In the genomic region with DNA sequence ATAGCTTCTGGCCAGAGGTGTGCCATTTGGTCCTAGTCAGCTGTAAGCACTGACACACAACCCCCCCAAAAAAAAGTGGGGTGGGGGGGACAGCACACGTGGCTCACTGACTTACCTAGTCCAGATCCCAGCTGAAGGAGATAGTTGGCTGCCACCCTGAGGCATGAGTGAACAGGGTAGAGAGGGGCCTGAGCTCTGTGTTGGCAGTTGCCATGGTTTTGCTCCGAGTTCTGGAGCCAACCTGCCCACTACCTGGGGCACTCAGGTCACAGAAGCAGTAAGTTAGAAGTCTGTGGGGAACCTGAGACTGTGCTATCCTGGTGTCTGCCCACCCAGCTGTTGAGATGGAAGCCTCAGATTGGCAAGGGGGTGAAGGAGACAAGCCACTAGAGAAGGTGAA, we compare ENCODE assay signal across 13 mouse cellular contexts. TPM values are rescaled to one million over a fixed set of nuclear protein-coding genes. Genes with fewer than 3 reads are reported as not detected.
A peak's percentile ranks its signal among the peaks of the same experiment; 100 is the strongest.
DNase-seq lines count a peak whose midpoint lies in the region; ATAC-seq and TF ChIP-seq lines count a peak whose summit lies in the region.
"Had no signal": no experiment of that assay in that cellular context is flagged by ENCODE, and none has a peak within 500 bp of the region (broad histone marks: within the 10 kb centered on the region; RNA-seq: fewer than 3 reads in every experiment).

No protein-coding gene starts in this region.

- H3K9ac ChIP-seq in forebrain, embryonic 13.5 days, result peak overlapping the region; percentile 56; the same call in 1 of the 2 replicates
- H3K9ac ChIP-seq in forebrain, embryonic 11.5 days (ENCODE audit: low read length), result no peak overlapping the region
- no peak overlapping the region for H3K9ac ChIP-seq in kidney, embryonic 16.5 days (replicated peaks; ENCODE audit: low read length)
- H3K9ac ChIP-seq in liver, embryonic 13.5 days, result peak overlapping the region; percentile 65; the same call in 1 of the 2 replicates

- H3K27ac ChIP-seq in forebrain, embryonic 13.5 days, result no peak overlapping the region
- no peak overlapping the region for H3K27ac ChIP-seq in forebrain, embryonic 11.5 days (ENCODE audit: low read depth, low read length)
- no peak overlapping the region for H3K27ac ChIP-seq in kidney, embryonic 16.5 days (ENCODE audit: low read length)
- no peak overlapping the region for H3K27ac ChIP-seq in kidney, adult 2 months (ENCODE audit: insufficient read depth, low read depth, low read length)
- H3K27ac ChIP-seq in embryonic facial prominence, embryonic 10.5 days (replicated peaks), result peak overlapping the region; percentile 77; the same call in 1 of the 2 replicates
- no peak overlapping the region for H3K27ac ChIP-seq in liver, embryonic 13.5 days
- H3K27ac ChIP-seq: layer of hippocampus, adult 2 months had no signal

- no peak for TF ChIP-seq POLR2A in kidney, adult 2 months (IDR thresholded peaks at IDR 0.05; ENCODE audit: low read depth, low read length)

- ATAC-seq in forebrain, embryonic 13.5 days, result no peak
- no peak for ATAC-seq in forebrain, embryonic 11.5 days (replicated peaks; ENCODE audit: low FRiP score)
- ATAC-seq in kidney, embryonic 16.5 days (ENCODE audit: low FRiP score, low TSS enrichment), result peak; percentile 54; the same call in 1 of the 2 replicates
- no peak; the same call in 1 of the 2 replicates for ATAC-seq in liver, embryonic 13.5 days (ENCODE audit: low read depth)

- H3K4me3 ChIP-seq in forebrain, embryonic 13.5 days, result no peak overlapping the region
- H3K4me3 ChIP-seq in forebrain, embryonic 11.5 days (ENCODE audit: low read depth, low read length), result no peak overlapping the region
- no peak overlapping the region for H3K4me3 ChIP-seq in kidney, embryonic 16.5 days (ENCODE audit: low read length)
- no peak overlapping the region for H3K4me3 ChIP-seq in kidney, adult 2 months (ENCODE audit: insufficient read depth, low read depth, low read length)
- H3K4me3 ChIP-seq in embryonic facial prominence, embryonic 10.5 days, result no peak overlapping the region
- H3K4me3 ChIP-seq in liver, embryonic 13.5 days (replicated peaks), result no peak overlapping the region

- no peaks in the 10 kb centered on the region for H3K36me3 ChIP-seq in forebrain, embryonic 13.5 days (ENCODE audit: poor library complexity, severe bottlenecking)
- no peaks in the 10 kb centered on the region for H3K36me3 ChIP-seq in forebrain, embryonic 11.5 days (ENCODE audit: control insufficient read depth, insufficient read depth, low read length)
- H3K36me3 ChIP-seq in kidney, embryonic 16.5 days (ENCODE audit: insufficient read depth, low read length), result no peaks in the 10 kb centered on the region
- H3K36me3 ChIP-seq in kidney, adult 2 months (ENCODE audit: control insufficient read depth, insufficient read depth, low read length), result no peaks in the 10 kb centered on the region
- H3K36me3 ChIP-seq in embryonic facial prominence, embryonic 10.5 days (replicated peaks), result no peaks in the 10 kb centered on the region
- H3K36me3 ChIP-seq in liver, embryonic 13.5 days, result no peaks in the 10 kb centered on the region

- no peak for TF ChIP-seq CTCF in kidney, adult 2 months (conservative IDR thresholded peaks at IDR 0.05; ENCODE audit: insufficient read depth, insufficient read length, low read depth, low read length)

- H3K27me3 ChIP-seq in forebrain, embryonic 13.5 days, result no peaks in the 10 kb centered on the region
- H3K27me3 ChIP-seq in forebrain, embryonic 11.5 days (ENCODE audit: control insufficient read depth, insufficient read depth, low read length), result no peaks in the 10 kb centered on the region; the same call in 1 of the 2 replicates
- no peaks in the 10 kb centered on the region for H3K27me3 ChIP-seq in kidney, embryonic 16.5 days (ENCODE audit: insufficient read depth, low read length)
- no peaks in the 10 kb centered on the region for H3K27me3 ChIP-seq in kidney, adult 2 months (replicated peaks; ENCODE audit: control insufficient read depth, insufficient read depth, low read length)
- H3K27me3 ChIP-seq in embryonic facial prominence, embryonic 10.5 days (replicated peaks; ENCODE audit: low read depth, poor library complexity, severe bottlenecking), result 0 out of 2 replicates have a peak, but pooled peaks cover 11% of the 10 kb centered on the region
- H3K27me3 ChIP-seq in liver, embryonic 13.5 days, result no peaks in the 10 kb centered on the region

- no peak for DNase-seq in forebrain, embryonic 11.5 days (ENCODE audit: low spot score)
- DNase-seq in kidney, adult 2 months, result no peak
- DNase-seq in embryonic facial prominence, embryonic 10.5 days (ENCODE audit: low spot score), result no peak
- DNase-seq in liver, embryonic 13.5 days, result no peak
- no peak for DNase-seq in thymus, postnatal 4 days
- DNase-seq in layer of hippocampus, postnatal 25 days (ENCODE audit: extremely low spot score in 1 of 2, low spot score in 1 of 2), result no peak
- DNase-seq: cerebellum, adult 18-20 months; heart, postnatal 4 days; thymus, postnatal 14 days had no signal

- peaks cover 11% of the 10 kb centered on the region for H3K4me1 ChIP-seq in forebrain, embryonic 13.5 days
- H3K4me1 ChIP-seq in forebrain, embryonic 11.5 days (replicated peaks; ENCODE audit: control insufficient read depth, insufficient read depth, low read length), result 0 out of 2 replicates have a peak, but pooled peaks cover 3% of the 10 kb centered on the region
- peaks cover 8% of the 10 kb centered on the region for H3K4me1 ChIP-seq in kidney, embryonic 16.5 days (ENCODE audit: insufficient read depth, low read length)
- peaks cover 5% of the 10 kb centered on the region; the same call in 1 of the 2 replicates for H3K4me1 ChIP-seq in kidney, adult 2 months (ENCODE audit: control insufficient read depth, insufficient read depth, low read length)
- peaks cover 13% of the 10 kb centered on the region for H3K4me1 ChIP-seq in embryonic facial prominence, embryonic 10.5 days
- H3K4me1 ChIP-seq in liver, embryonic 13.5 days (replicated peaks), result peaks cover 13% of the 10 kb centered on the region

- H3K9me3 ChIP-seq in forebrain, embryonic 13.5 days (replicated peaks), result no peaks in the 10 kb centered on the region
- no peaks in the 10 kb centered on the region for H3K9me3 ChIP-seq in forebrain, embryonic 11.5 days (ENCODE audit: control insufficient read depth, low read length)
- no peaks in the 10 kb centered on the region for H3K9me3 ChIP-seq in kidney, embryonic 16.5 days (ENCODE audit: low read length)
- no peaks in the 10 kb centered on the region for H3K9me3 ChIP-seq in embryonic facial prominence, embryonic 10.5 days
- H3K9me3 ChIP-seq in liver, embryonic 13.5 days (replicated peaks), result no peaks in the 10 kb centered on the region

- WGBS in forebrain, embryonic 13.5 days, result 37% methylated on average over 2 of the region's 2 CpGs
- WGBS in forebrain, embryonic 11.5 days, result 51% methylated on average over 2 of the region's 2 CpGs
- WGBS in kidney, embryonic 16.5 days, result 30% methylated on average over 2 of the region's 2 CpGs
- 19% methylated on average over 2 of the region's 2 CpGs for WGBS in kidney, adult 2 months
- WGBS in embryonic facial prominence, embryonic 10.5 days, result 50% methylated on average over 2 of the region's 2 CpGs
- WGBS in liver, embryonic 13.5 days (ENCODE audit: insufficient replicate concordance), result 53% methylated on average over 2 of the region's 2 CpGs

- peak overlapping the region; percentile 59; the same call in 1 of the 2 replicates for H3K4me2 ChIP-seq in forebrain, embryonic 13.5 days
- no peak overlapping the region; the same call in 1 of the 2 replicates for H3K4me2 ChIP-seq in forebrain, embryonic 11.5 days (ENCODE audit: low read depth, low read length, severe bottlenecking)
- peak overlapping the region; percentile 58; the same call in 1 of the 2 replicates for H3K4me2 ChIP-seq in kidney, embryonic 16.5 days (replicated peaks; ENCODE audit: low read depth, low read length)
- peak overlapping the region; percentile 62; the same call in 1 of the 2 replicates for H3K4me2 ChIP-seq in liver, embryonic 13.5 days

RNA-seq across cellular contexts. Expression of gene 1700125H20Rik, which starts 0.6 kb away (rescaled TPM):
- polyA plus RNA-seq in forebrain, embryonic 13.5 days (2015; fragmentation: Nextera tagmentation; extraction: Ambion mirVana), result 0.26 and 0.54 TPM in 2 replicates
- polyA plus RNA-seq in forebrain, embryonic 11.5 days (2014; fragmentation: Nextera tagmentation; extraction: Ambion mirVana), result 0.99 TPM in 1 of 2 replicates, not detected in the other
- not detected in 2 replicates for polyA plus RNA-seq in kidney, embryonic 16.5 days (2015; fragmentation: Nextera tagmentation; extraction: Ambion mirVana)
- polyA plus RNA-seq in kidney, adult 2 months (2012; rRNA removed), result not detected in 2 replicates
- polyA plus RNA-seq in embryonic facial prominence, embryonic 10.5 days (2016; fragmentation: Nextera tagmentation; extraction: Ambion mirVana), result 0.40 and 0.46 TPM in 2 replicates
- polyA plus RNA-seq in liver, embryonic 13.5 days (2015; fragmentation: Nextera tagmentation; extraction: Ambion mirVana), result 0.16 TPM in 1 of 2 replicates, not detected in the other
- total RNA-seq in layer of hippocampus, postnatal 25 days (2021), result not detected
- total RNA-seq: megakaryocyte progenitor cell, adult 5-6 weeks had no signal

RNA-seq across cellular contexts. Expression of gene Usp32, which starts 30.9 kb away (rescaled TPM):
- 7.8 and 9.0 TPM in 2 replicates for polyA plus RNA-seq in forebrain, embryonic 13.5 days (2015; fragmentation: Nextera tagmentation; extraction: Ambion mirVana)
- polyA plus RNA-seq in forebrain, embryonic 11.5 days (2014; fragmentation: Nextera tagmentation; extraction: Ambion mirVana), result 7.9 and 8.0 TPM in 2 replicates
- polyA plus RNA-seq in kidney, embryonic 16.5 days (2015; fragmentation: Nextera tagmentation; extraction: Ambion mirVana), result 3.6 and 4.6 TPM in 2 replicates
- 8.0 and 9.6 TPM in 2 replicates for polyA plus RNA-seq in kidney, adult 2 months (2012; rRNA removed)
- 3.7 and 4.0 TPM in 2 replicates for polyA plus RNA-seq in embryonic facial prominence, embryonic 10.5 days (2016; fragmentation: Nextera tagmentation; extraction: Ambion mirVana)
- 9.7 and 10.0 TPM in 2 replicates for polyA plus RNA-seq in liver, embryonic 13.5 days (2015; fragmentation: Nextera tagmentation; extraction: Ambion mirVana)
- total RNA-seq in layer of hippocampus, postnatal 25 days (2021), result 10 to 100 TPM; 85.3 to 88.8 TPM

Comparison
In these comparisons a context has a peak if more than half of its experiments do, and no peak if none do; other contexts are left out.
1. H3K9ac ChIP-seq: peak in forebrain, embryonic 13.5 days (single experiment) and liver, embryonic 13.5 days (single experiment); none in forebrain, embryonic 11.5 days (single experiment) and kidney, embryonic 16.5 days (single experiment).